Mouse (Mus musculus): ENCODE data around the gene Ppm1h.

Ppm1h gene

DNA sequence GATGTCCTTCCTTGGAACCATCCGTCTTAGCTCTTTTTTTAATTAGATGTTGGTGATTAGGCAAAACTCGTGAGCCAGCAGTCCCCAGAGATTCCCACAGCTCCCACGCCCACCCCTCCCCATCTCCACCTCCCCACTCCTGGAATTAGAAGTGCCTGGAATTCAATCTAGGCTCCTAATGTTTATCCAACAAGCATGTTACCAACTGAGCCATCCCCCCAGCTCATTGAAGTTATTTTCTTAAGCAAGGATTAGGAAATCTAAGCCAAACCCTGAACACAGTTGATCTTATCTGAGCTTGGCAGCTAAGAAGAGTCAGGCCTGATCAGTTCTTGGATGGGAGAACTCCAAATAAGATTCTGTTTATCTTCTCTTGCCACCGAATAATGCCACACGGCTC is 92.4 kb downstream of the Ppm1h start:
- no peak for DNase-seq

DNA sequence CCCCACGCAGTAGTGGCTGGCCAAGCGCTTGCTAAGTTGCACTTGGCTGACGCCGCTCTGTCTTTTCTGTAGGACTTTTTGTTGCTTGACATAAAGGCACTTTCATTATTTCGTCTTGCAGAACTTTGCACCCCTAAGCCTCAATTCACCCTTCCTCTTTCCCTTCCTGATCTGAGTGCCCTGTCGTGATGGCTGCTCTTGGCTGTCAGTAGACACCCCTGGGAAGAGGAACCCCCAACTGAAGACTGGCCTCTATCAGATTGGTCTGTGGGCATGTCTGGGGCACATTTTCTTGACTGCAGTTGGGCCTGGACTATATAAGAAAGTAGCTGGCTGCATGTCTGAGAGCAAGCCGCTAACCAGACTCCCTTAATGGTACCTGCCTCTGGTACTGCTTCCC is 95.6 kb downstream of the Ppm1h start:
- DNase-seq: no peak

DNA sequence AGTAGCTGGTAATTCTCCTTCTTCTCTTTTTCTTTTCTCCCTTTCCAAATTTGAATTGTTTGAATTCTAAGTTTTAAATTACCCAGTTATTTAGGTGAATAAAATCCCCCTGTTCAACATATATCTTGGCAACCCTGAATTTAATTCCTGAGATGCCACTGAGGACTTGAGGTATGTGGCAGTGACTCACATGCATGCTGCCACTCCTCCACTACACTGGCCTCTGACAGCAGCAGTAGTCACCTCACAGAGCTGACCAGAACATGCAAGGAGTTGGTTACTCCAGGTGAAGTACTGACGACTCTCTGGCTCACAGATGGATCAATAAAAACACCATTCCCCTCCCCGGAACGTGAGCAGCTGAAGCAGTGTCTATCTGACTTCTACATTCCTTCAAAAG is 98.9 kb downstream of the Ppm1h start:
- no peak for DNase-seq

DNA sequence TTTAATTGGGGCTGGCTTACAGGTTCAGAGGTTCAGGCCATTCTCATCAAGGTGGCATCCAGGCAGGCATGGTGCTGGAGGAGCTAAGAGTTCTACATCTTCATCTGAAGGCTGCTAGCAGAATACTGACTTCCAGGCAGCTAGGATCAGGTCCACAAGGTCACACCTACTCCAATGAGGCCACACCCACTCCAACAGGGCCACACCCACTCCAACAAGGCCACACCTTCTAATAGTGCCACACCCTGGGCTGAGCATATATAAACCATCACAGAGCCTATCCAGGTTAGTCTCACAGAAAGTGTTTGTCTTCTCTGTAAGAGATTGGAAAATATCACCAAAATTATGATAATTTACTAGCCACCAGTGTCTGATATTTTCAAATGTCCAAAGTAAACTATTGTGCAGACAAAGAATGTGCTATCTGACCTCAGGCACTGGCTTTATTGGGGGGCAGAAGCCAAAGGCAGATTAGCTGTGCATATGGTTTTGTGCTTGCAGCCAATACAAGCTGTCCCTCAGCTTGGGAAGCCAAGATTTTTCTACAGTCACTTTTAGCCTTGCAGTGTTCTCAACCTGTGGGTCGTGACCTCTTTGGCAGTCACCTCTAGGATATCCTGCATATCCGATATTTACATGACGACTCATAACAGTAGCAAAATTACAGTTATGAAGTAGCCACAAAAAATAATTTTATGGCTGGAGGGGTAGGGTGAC is 99.5 kb downstream of the Ppm1h start:
- no peak for DNase-seq

DNA sequence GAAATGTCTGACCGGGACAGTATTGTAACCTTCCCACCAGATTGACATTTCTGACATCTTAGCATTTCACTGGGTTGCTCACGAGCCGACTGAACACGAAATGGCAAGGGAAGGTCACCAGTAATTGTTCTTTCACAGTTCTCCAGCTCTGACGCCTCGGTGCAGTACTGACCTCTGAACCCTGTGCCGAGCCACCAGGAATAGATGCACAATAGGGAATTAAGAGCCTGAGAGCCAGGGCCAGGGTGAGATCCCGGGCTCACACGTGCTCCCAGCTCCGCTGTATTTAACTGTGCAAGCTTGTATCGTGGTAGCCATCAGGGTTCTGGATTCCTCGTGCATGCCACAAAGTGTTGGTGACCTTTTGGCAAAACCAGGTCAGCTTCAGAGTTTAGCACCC is 100.8 kb downstream of the Ppm1h start:
- DNase-seq: no peak

DNA sequence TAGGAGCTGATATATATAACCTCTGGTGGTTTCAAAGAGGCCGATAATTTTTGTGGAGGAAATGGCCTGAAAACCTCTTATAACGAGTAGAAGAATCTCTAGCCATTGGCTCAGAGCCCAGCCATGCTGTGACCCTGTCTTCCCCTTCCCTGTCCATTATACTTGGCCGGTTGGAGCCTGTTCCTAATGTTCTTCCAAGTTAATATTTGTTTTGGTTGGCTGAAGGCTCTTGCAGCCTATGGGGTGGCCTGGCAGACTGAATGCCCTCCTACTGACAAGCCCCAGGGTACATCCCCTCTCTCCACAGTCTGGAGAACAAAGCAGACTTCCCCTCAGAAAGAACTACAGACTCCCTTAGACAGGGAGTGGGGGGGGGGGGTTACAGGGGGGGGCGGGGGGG is 104.2 kb downstream of the Ppm1h start:
- DNase-seq: no peak

DNA sequence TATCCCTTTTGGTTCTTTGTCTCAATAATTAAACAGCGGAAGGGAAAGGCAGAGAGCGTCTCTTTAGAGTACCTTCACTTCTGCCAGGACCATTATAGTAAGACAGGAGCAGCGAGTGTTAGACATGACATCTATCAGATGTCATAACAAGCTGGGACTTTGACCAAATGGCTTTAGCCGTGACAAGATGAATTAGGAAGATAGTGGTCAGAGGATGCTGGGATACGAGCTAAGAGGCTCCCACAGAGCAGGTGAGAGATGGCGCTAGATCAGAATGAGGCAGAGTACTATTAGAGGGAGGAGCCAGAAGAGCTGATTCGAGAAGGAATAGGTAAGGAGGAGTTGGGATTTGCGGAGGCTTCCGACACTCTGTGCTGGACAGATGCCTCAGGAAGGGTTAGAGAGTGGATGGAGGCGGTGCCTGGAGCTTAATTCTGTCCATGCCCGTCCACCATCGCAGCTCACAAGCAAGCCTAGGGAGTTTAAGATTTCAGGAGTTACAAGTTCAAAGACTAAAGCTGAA is 111.1 kb downstream of the Ppm1h start:
- DNase-seq: no peak

DNA sequence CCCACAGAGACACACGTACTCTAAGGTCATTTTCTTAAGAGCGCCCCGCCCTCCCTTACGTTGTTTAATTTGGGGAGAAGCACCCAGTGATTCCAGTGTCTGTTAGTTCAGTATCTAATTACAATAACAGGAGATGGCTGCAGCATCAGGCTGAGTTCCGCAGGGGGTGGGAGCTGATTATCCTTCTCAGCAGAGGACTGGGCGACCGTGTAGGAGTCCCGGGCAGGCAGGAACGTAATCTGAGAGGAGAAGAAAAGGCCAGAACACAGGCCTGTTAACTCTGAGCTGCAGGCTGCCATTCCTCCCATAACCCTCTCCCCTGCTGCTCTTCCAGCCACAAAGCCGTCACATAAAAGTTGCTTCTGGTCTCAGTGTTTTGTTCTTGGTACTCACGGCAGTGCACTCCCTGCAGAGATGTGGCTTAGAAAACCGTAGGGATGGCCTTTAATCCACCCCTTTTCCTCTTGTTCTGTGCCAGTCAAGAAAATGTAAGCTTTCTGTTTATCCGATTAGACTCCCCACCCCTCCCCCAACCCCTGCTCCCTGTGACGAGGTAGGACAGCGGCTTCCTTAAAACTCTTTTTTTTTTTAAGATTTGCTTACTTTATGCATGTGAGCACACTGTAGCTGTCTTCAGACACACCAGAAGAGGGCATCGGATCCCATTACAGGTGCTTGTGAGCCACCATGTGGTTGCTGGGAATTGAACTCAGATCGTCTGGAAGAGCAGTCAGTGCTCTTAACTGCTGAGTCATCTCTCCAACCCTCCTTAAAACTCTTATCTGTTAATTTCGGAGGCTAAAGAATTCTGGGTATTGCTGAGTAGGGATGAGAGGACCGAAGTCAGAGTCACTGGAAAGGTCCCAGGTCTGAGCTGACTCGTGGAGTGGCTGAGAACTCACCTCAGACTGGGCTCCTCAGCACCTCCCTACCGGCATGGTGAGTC is 113.7 kb downstream of the Ppm1h start:
- no peak for DNase-seq

DNA sequence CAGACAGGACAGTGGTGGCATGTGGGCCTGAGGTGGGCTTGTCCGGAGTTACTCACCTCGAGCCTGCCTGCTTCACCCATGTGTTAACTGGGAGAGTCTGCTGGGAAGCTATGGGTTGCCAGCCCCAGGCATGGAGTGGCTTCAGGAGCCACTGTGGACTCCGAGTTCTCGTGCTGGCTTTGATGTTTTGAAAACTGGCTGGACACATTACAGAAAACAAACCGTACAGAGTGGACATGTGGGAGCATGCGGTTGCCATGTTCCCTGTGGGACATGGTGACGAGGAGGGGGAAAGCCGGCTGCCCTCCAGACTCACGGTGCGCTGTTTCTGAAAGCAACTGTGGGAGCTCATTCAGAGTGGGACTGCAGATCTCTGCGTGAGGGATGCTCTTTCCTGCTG is 114.6 kb downstream of the Ppm1h start:
- DNase-seq: no peak

DNA sequence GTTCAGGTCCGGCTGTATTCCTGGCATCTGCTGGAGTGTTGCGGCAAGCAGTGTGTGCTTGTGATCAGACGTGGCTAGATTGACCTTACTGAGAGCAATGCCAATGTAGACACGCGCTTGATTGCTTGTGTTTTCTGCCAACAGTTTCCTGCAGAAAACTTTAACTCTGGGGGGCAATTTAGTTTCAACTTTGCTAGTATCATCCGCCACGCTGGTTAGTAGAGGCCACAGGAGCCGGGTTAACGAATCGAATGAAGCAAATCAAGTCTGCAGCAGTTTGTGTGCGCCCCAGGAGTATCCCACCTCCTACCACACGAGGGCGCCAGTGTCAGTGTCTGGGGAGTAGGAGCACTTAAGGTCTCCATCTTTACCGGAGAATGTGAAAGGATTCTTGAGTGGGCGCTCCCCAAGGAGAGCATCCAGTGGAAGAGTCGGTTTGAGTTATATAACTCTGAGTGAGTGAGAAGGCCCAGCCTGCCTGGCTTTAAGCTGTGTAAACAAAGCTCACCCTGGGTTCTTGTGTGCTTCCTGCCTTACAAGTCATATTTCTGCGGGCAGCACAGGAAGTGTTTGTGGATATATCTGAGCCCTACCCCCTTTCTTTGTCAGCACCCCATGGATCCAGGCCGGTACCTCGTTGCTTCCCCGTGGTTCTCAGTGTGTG is 115.8 kb downstream of the Ppm1h start:
- DNase-seq: peak; percentile 66 to 78

DNA sequence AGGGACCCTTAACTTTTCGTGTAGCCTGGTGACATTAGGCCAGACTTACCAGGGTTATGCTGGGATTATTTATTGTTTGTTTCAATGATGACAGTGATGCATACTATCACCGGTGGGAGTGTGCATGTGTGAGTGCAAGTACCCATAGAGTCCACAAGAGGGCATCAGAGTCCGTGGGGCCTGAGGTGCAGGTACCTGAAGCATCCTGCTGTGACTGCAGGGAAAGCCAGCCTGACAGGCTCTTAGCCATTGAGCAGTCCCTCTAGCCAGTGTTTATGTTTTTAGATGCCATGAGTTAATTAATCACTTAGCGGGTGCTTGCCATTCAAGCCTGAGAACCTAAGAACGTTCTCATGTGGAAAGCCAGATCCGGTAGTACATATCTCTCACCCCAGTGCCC is 119.4 kb downstream of the Ppm1h start:
- no peak for DNase-seq

DNA sequence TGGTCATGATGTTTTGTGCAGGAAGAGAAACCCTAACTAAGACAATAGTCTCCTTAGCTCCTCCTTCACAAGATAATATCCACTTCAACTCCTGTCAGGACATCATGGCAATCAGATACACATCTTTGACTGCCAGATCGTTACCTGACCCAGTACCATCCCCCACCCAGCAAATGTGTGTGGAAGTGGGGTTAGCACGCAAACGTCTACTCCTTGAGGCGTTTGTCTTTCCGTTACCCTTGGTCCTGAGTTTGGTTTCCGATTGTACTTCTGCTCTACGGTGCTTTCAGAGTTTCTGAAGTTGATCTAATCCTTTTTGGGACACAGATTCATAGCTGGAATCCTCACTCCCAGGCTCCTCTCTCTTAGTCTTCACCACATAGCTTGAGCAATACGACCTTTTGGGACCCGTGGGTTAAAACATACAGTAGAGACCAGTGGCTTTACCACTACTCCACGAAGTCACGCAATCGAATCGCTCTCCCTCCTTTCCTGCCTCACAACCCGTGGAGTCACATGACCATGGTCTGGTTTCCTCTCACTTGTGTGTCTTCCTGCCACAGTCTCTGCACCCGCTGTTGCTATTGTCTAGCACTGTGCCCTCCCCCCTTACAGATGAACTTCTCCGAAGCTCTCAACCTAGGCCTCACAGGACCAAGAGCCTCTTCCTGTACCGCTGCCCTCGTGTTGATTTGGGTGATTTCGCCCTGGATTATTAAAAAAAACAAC is 121.6 kb downstream of the Ppm1h start:
- peak; percentile 46 to 64 for DNase-seq

DNA sequence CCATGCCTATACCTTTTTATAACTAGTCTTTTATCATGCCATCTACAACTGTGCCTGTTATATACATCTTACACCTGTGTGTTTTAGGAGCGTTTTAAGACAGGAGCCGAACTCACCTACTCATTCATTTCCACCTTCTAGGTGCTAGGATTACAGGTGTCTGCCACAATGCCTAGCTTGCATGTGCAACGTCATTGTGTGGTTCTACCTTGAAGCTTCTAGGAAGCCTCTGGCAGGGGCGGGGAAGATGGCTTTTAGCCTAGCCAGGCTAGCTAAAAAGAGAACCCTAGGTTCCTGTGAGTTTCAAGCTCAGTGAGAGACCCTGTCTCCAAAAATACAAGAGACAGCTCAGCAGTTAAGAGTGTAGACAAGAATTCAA is 122.2 kb downstream of the Ppm1h start:
- no peak for DNase-seq

DNA sequence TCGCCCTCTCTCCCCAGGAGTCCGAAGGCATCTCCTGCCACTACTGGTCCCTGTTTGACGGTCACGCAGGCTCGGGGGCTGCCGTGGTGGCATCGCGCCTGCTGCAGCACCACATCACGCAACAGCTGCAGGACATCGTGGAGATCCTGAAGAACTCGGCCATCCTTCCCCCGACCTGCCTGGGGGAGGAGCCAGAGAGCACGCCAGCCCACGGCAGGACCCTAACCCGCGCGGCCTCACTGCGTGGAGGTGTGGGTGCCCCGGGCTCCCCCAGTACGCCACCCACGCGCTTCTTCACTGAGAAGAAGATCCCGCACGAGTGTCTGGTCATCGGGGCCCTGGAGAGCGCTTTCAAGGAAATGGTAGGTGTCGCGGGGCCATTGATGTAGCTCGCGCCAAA is 123.7 kb downstream of the Ppm1h start:
- peak in 1 of 2 experiments; percentile 23 for DNase-seq

DNA sequence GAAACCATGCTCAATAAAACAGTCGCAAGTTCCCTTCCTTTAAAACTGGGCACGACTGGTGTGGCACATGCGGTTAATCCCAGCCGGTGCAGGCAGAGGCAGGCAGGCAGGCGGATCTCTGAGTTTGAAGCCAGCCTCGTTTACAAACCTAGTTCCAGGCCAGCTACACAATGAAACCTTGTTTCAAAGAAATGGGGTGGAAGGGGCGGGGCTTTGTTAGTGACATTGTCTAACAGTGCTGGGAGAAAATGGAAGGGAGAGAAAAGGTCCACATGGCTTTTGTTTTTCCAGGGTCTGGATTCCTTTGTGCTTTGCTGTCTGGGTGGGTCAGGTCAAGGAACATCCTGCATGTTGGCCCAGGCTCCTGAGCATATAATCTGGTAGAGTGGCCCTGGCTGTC is 124.3 kb downstream of the Ppm1h start:
- DNase-seq: no peak

DNA sequence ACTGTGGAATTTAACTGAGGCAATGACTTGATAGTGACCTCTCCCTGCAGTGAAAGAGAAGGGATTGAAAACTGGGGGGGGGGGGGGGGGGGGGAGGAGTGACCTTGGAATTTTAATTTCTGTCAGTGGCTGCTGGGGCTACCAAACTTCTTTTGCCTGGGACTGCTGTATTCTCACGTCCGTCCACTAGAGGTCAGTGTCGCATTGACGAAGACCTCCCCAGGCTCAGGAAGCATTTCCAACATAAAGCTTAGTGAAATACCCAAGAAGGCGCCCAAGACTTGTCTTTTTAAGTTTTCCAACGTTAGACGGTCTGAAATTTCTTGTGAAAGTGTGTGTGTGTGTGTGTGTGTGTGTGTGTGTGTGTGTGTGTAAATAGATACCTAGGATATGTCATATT is 125.3 kb downstream of the Ppm1h start:
- DNase-seq: peak; percentile 38 to 75

DNA sequence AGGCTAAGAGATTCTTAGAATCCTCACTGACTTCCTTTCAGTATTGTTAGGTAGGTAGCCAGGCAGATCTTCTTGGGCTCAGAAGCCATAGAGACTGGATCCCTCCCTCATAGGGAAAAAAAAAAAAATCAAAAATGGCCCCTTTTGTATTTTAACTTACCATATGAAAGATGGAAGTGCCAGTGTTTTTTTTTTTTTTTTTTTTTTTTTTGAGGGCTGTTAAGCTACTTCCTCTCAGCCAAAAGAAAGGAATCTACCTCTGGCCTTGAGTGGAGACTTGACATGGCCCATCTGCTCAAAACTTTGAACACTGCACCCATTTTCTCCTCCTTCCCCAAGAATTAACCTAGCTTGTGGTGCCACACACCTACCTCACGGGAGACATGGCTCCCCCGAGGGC is 127.3 kb downstream of the Ppm1h start:
- DNase-seq: no peak

DNA sequence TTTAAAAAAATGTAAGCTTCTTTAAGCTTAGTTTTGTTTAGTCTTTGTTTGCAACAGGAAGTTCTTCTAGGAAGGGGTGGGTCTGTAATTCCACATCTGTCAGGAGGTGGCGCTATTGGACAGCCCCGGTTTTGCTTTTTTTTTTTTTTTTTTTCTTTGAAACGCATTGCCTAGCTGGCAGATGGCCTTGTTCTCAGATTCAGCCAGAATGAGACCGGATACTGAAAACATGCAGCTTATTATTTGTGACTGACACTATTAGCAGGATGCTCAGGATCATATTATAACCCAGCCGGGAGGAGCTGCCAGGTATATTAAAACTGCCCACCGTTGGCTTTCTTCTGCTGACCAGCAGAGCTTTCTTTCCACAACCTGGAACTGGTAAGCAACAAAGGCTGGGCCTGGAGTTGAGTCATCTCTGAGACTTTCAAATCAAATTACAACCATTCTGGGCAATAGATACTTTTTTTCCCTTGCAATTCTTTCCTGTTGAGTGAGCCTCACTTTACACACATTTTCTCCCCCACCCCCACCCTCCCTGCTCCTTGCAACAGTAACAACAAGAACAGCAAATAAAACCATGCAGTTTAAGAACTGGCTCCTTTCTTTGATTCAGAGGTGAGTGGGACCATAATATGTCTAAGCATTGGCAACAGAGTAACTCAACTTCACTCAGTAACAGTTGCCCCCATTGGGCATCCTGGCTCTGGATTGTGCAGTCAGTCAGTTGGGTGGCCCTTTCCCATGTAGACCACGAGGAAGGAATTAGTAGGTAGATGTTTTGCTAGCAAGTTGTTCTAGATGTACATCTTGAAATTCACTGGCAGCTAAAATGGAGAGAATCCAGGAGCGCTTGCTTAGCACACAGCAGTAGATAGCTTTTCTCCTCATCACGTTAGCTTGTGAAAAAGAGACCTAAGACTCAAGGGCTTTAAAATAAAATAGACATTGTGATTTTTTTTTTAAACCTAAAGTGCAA is 128.9 kb downstream of the Ppm1h start:
- peak; percentile 45 to 72 for DNase-seq

DNA sequence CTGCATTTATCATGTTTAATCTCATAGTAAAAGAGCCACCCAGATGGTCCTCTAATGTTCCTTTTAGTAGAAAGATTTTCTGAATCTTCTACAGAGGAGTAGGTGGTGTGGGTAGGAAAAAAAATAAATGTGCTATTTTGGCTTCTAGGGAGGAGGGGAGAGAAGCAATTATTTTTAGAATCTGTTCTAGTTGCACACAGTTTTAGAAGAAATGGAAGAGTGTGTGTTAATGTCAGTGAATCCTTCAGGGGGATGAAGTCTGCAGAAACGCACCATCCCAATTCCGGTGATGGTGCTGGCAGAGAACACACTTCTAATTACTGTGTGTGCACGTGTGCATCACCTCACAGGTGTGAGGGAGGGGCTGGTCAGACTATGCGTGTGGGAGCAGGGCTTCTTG is 129.6 kb downstream of the Ppm1h start:
- no peak for DNase-seq

DNA sequence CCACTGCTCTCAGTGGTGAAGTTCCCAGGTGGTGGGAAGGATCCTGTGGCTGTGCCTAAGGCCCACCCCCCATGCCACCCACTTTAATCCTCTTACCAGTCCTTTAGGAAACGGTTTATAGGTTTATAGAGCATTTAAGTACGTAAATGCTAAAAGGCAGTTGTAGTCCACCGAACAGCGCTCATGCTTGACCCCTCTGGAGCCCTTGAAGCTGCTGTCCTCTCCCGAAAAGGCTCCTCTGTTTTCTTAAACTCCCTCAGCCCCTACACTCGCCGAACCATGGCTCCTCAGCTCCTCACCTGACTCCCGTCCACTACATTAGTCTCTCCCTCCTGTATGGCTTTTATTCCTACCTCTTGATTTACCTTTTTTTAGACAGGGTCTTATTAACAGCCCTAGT is 131.3 kb downstream of the Ppm1h start:
- no peak for DNase-seq

DNA sequence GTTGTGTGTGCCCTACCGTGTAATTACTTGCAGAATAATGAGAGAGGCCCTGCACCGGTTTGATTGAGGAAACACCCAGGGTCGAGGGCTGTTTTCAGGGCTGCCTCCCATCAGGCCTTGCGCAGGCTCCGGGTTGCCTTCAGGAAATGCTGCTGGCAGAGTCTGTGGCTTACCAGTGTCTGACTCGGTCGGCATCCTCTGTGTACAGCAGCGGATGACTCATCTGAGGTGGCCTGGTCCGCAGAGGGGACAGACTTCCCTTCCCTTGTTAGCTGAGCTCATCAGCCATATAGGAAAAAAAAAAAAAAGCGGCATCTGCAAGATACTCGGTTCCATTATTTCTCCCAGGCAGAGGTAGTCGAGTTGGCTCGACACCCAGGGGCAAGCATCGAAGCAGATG is 136.5 kb downstream of the Ppm1h start:
- peak; percentile 56 to 57 for DNase-seq

DNA sequence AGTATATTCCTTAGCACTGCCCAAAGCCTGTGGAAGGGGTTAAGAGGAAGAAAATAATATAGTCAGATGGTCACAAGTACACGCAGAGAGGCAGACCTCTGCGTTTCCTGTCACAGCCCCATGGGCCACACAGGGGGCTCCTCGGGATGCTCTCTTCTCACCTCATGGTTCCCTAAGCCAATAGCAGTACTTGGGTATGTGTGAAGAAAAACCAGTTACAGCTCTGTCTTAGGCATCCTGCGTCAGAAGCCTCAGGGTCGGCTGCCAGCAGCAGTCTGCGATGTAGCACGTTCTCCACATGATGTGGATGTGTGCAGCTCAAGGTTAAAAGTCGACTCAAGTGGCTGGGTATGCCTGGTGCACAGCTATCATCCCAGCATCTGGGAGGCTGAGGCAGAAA is 139.2 kb downstream of the Ppm1h start:
- DNase-seq: no peak
